Mouse (Mus musculus): ENCODE measurements around the gene Mtmr11.
A peak's percentile ranks its signal among the peaks of the same experiment; 100 is the strongest.

Gene Mtmr11

DNA sequence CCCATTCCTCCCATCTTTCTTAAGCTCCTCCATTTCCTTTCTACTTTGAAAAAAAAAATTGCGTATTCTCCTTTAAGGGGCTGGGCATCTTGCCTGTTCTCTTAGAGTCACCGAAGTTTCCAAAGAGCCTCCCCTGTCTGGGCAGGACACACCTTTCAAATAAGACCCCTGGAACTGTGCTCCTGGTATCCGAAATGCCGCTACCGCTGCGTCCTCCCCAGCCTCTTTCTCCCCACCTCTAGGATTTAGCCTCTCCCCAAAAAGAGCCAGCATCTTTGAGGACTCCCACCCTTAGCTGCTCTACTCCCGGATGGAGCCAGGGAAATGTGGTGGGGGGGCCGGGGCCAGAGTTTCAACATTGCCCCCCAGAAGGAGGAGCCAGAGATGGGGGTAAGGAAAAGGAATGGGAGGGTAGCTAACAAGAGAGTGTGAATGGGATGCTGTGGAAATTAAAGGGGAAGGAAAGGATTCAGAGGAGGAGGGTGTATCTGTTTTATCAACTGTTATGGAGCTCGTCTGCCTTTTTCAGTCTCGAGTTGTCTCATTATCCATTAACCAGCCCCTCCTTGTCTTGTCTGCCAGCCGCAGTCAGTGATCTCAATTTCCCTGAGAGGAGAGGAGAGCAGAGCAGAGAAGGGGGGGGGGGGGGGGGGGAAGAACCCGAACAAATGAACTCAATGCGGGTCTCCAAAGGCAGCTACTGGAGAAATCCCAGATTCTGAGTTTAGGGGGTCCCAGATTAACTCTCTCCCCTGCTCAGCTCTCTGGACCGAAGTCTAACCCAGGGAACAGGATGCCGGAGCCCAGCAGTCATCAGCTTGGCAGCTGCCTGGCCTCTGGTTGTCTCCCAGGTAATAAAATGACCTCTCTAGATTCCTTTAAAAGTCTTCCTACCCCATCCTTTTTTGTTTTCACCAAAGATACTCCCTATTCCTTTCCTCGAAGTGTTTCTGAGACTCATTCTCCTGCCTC is at the start of gene Mtmr11:
TSS of gene Mtmr11 (plus strand) at position 136 of the 972 bp plus-strand sequence.
- DNase-seq (ENCODE audit: low spot score in 2 of 2) = no peak

GRCm38 (mm10) chr3:96113251-96113650 is 48.6 kb upstream of the Mtmr11 start:
- no peak for DNase-seq (ENCODE audit: low spot score in 2 of 2)

DNA sequence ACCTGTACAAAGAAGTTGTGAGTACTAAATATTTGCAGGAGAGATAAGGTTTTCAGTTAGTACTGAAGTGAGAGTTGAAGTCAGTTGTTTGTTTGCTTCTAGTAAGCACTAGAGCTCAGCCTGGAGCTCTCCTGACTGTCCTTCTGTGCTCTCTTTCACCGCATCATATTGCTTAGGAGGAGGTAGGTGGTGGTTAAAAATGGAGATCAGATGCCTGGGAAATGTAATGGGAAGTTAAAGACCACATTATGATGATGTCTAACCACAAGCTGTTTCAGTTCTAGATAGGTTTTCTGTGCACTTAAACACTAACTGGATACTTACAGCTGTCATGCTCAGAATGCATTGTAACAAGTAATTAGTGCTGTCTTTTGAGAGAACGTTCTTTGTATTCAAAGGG is 43.7 kb upstream of the Mtmr11 start:
- DNase-seq (ENCODE audit: low spot score in 2 of 2) = no peak

GRCm38 (mm10) chr3:96118702-96119101 is 43.1 kb upstream of the Mtmr11 start:
- no peak for DNase-seq (ENCODE audit: low spot score in 2 of 2)

GRCm38 (mm10) chr3:96124235-96124634 is 37.6 kb upstream of the Mtmr11 start:
- DNase-seq (ENCODE audit: low spot score in 2 of 2) = no peak

DNA sequence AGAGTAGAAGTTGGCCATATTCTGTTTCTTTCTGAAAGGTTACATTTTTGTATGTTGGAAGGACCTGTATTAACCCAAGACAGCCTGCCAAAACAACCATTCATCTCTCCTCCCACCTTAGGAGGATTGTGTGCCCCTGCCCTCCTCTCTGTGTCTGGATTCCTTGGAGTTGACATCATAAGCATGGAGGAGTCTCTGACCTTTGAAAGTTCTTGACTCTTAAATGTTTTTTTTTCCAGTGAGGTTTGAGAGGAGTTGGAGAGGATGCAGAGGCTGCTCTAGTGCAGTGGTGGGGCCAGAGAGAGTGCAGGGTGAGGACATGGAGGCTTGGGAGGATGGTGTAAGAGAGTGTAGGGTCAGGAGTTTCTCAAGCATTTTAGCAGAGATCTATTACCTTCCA is 33.7 kb upstream of the Mtmr11 start:
- DNase-seq (ENCODE audit: low spot score in 2 of 2) = no peak

DNA sequence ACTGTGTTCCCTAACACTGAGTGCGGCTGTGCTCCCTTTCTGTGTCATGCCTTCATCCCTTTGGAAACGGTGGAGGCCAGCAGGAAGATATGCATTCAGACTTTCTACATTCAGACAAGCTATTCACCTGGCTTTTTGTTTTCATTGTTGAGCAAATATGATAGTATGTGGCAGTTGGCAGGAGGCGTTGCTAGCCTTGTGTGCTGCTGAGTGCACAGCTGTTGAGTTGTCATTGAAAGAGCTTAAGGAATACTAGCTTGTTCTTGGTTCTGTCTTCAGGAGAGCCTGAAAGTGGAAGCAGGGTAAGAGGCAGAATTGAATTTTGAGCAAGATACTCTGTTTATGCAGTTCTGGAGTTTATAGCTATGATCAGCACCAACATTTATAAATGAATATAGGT is 29.3 kb upstream of the Mtmr11 start:
- no peak for DNase-seq (ENCODE audit: low spot score in 2 of 2)

DNA sequence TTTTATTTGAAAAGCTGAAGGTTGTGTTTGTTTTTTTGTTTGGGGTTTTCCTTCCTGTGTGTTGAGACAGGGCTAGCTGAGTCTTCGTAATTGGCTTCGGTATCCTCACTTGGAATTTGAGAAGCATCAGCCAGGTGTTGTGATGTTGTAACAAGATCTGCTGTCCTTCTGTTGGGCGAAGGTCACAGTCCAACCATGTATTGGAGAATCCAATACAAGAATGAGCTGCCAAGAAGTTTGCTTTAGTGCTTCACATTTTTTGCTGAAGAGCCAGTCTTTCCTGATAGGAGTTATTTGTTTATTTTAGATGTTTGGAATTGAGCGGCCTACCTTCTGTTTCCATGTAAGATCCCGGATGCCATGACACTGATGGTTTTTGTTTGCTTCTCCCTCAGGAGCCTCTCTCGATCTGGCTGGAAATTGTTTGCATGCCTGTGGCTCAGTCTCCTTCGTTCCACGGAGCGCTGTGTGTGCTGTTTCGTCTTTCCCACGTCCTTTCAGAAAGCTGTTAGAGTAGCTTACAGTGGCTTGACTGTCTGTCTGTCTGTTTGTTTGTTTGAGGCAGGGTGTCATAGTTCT is 28.4 kb upstream of the Mtmr11 start:
- no peak for DNase-seq (ENCODE audit: low spot score in 2 of 2)

GRCm38 (mm10) chr3:96135011-96135410 is 26.8 kb upstream of the Mtmr11 start:
- no peak for DNase-seq (ENCODE audit: low spot score in 2 of 2)

DNA sequence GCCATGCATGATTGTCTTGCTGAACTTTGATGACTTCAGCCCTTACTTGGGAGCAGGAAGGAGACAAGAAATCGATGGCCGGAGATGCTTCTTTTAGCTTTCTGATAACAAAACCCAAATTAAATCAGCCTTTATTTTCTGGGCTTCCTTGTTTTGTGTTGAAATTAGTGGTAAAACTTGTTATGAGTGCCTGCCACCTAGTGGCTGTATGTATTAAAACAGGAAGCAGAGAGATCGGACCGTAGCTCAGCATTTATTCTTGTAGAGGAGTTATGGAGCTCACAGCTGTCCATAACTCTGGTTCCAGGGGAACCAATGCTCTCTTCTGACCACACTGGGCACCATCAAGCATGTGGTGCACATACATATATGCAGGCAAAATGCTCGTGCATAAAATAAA is 13.9 kb upstream of the Mtmr11 start:
- DNase-seq (ENCODE audit: low spot score in 2 of 2) = peak in 1 of 2 experiments; percentile 36

GRCm38 (mm10) chr3:96151836-96152235 is 10.0 kb upstream of the Mtmr11 start:
- no peak for DNase-seq (ENCODE audit: low spot score in 2 of 2)

DNA sequence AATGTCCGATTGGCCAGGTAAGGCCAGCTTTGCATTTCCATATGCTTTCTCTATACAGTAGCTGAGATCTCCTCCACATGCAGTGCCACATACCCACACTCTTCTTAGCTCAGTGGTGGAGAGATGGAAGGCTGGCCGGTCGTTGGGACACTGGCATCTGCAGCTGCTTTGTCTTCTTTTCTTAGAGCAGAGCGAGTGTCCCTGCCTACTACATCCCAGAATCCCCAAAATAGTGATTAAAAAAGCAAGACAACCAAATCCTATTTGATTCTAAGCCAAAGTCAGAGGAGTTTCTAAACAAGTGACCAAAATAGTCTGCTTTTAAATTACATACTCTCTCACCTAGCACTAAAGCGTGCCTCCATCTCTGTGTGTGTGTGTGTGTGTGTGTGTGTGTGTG is 9.2 kb upstream of the Mtmr11 start:
- DNase-seq (ENCODE audit: low spot score in 2 of 2) = no peak

DNA sequence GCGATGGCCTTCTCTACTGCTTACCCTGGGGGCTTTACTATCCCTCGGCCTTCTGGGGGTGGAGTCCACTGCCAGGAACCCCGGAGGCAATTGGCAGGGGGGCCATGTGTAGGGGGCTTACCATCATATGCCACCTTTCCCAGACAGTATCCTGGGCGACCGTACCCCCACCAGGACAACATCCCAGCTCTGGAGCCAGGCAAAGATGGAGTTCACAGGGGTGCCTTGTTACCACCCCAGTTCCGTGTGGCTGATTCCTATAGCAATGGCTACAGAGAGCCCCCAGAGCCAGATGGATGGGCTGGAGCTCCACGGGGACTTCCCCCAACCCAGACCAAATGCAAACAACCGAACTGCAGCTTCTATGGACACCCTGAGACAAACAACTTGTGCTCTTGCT is 6.3 kb upstream of the Mtmr11 start:
- no peak for DNase-seq (ENCODE audit: low spot score in 2 of 2)

GRCm38 (mm10) chr3:96159820-96160219 is 2.0 kb upstream of the Mtmr11 start:
- no peak for DNase-seq (ENCODE audit: low spot score in 2 of 2)

DNA sequence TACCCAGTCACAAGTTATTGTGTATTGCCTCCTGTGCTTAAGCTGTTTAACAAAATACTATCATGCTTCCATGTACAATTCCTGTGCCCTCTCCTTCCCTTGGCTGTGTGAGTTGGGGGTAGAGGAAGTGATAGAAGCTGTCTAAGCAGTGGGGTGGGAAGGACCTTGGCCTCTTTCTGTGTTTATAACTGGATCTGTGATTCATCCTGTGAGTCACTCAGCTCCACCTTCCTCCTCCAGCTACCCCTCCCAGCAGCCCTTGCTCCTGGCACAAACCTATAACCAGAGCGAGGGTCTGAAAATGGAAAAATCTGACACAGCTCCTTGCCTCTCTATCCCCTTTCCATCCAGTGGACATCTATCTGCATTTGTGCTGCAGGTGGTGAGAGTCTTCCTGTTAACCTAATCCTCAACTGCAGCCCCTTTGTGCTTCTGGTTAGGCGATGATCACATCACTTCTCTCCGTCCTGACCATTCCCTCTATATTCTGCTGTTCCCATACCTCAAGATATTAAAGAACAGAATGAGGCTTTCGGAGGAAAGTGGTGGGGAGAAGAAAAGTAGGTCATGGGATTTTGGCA is 1.5 kb upstream of the Mtmr11 start:
- no peak for DNase-seq (ENCODE audit: low spot score in 2 of 2)

- DNase-seq (ENCODE audit: low spot score in 2 of 2) = no peak
Observed at GRCm38 (mm10) chr3:96160803-96161516, 844 bp upstream of the Mtmr11 start.

GRCm38 (mm10) chr3:96163040-96163439 is 1.2 kb downstream of the Mtmr11 start:
- DNase-seq (ENCODE audit: low spot score in 2 of 2) = no peak

DNA sequence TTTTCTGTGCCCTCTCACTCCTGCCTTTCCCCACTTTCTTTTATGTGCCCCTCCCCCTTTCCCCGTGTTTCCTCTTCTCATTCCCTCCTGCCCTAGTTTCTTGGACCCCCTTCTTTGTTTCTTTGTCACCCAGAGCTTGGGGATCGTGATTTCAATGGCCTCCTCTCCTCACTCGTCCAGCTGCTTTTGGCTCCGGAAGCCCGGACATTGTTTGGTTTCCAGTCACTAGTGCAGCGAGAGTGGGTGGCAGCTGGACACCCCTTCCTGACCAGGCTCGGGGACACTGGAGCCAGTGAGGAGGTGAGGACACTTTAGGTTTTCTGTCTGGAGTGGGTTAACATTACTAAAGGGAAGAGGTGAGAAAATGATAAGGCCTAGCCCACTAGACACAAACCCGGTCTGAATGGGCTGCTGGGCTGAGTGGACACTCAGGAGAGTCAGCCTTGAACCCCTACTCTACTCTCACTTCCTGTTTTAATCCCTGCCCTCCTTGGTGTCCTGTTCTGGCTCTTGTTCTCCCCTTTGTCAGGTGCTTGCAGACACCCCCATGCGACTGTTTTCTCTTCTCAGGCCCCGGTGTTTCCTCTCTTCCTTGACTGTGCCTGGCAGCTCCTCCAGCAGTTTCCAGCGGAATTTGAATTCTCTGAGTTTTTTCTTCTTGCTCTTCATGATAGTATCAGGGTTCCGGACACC is 6.8 kb downstream of the Mtmr11 start:
- DNase-seq (ENCODE audit: low spot score in 2 of 2) = no peak

- DNase-seq (ENCODE audit: low spot score in 2 of 2) = no peak
Observed at GRCm38 (mm10) chr3:96170276-96170675, 8.5 kb downstream of the Mtmr11 start.

DNA sequence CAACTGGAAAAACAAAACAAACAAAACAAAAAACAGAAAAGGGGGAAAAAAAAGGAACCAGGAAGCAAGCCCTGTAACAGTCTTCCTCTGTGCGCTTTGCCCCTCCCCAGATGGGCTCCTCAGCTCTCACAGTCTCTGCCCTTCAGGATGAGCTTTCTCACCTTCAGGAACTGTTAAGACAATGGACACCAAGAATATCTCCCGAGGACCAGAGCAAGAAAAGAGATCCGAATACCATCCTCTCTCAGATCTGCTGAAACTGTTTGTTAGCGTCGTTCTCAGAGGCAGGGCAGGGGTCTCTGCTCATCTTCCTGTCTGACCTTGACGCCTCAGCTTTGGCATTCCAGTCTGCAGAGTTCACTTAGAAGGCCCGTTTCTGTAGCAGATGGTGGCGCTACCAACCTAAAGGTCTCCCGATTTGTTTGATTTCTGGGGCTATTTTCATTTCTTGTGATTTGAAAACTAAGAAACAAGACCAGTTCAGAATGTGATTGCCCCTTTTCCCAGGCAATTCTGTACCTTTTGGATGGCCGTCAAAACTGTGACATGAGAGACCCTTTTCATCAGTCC is 9.3 kb downstream of the Mtmr11 start:
- DNase-seq (ENCODE audit: low spot score in 2 of 2) = no peak

DNA sequence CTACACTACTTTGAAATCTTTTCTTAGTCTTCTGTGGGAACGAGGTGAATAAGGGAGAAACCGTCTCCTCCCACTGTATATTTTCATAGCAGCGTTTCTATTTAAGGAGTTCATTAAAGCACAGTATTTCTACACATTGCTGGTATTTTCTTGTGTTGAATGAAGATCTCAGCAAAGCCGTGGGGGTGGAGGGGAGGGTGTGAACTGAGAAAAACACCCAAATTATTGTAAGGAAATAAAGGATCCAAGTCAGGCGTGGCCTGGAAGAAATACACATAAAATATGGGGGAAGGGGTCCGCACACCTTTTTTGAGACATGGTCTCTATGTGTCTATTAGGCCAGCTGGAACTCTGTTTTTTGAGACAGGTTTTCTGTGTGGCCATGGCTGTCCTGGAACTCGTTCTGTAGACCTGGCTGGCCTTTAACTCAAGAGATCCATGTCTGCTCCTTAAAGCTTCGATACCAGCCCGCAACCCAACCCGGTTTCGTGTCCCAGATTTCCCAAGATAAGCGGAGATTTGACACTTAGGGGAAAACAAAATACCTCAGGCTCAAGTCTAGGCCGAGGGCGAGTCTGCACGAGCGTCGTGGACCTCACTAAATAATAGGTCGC is 9.9 kb downstream of the Mtmr11 start:
- DNase-seq (ENCODE audit: low spot score in 2 of 2) = no peak
